Mouse (Mus musculus): Measurements from ENCODE around the gene Gje1. TPM values are rescaled to one million over a fixed set of nuclear protein-coding genes. Genes with fewer than 3 reads are reported as not detected.

The Gje1 gene
- not detected in 2 replicates for polyA plus RNA-seq (2015; fragmentation: Nextera tagmentation; extraction: Ambion mirVana)

GRCm38 (mm10) chr10:14718114-14718513, at the start of gene Gje1:
Gene Gje1, minus strand, starts transcription at chr10:14718214.

DNA sequence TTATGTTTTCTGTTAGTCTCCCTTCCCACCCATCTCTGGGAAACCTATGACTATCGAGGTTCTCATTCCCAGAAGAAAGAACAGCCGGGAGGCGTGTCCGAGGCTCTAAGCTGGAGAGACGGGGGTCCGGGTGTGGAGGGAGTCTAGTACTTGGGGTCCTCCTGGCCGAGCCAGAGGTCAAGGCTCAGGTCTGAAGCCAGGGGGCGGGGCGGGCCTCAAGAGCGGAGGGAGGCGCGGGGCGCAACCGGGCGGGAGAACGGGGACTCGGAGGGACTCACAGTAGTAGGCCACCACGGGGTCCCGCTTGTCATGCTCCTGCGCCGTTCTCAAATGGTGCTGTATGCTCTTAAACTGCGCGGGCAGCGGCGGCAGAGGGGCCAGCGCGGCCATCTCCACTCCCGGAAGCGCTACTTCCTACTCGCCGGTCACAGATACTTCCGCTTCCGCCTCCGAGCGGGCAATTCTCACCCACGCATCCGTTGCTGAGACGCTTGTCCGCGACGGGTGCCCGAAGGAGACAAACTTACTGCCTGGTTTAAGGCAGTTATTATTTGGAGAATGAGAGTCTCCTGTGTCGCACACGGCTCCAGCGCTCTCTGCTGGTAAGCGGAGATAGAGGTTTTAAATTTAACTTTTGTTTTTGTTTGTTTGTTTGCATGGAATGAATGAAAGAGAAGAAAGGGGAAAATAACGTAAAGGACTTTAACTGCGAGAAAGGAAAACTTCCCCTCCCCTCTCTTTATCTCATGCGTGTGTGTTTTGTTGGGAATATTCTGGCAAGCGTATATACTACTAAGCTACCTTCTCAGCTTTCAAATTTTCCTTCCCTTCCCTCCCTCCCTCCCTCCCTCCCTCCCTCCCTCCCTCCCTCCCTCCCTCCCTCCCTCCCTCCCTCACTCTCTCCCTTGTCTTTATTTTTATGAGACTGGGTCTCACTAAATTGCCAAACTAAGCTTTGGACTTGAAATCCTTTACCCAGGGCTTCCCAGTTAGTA, 12.6 kb downstream of the Gje1 start, which contains the start of the genes Vta1 and Nmbr:
TSS of gene Vta1 (minus strand) at position 489 of the 995 bp plus-strand sequence.
TSS of gene Nmbr (plus strand) at position 520 of the 995 bp plus-strand sequence.

Other genes starting within 250 kb of the Gje1 start
- 1.7 and 2.6 TPM in 2 replicates for gene Adgrg6, start 172.6 kb downstream of the Gje1 start, polyA plus RNA-seq (2015; fragmentation: Nextera tagmentation; extraction: Ambion mirVana)
- gene Vta1, start 12.7 kb downstream of the Gje1 start, polyA plus RNA-seq (2015; fragmentation: Nextera tagmentation; extraction: Ambion mirVana): 50.2 and 52.7 TPM in 2 replicates
- not detected in 2 replicates for gene Nmbr, start 12.6 kb downstream of the Gje1 start, polyA plus RNA-seq (2015; fragmentation: Nextera tagmentation; extraction: Ambion mirVana)